Mouse (Mus musculus): ENCODE data around the gene Cables2.
"Not testable (repeated sequence)": the region's sequence is repeated elsewhere in the genome, so short reads cannot be mapped to it uniquely, and the experiment has no call there.

The Cables2 gene

GRCm38 (mm10) chr2:180277773-180278320 lies 4.6 kb upstream of the Cables2 start:
- DNase-seq (ENCODE audit: low read depth), result no peak

GRCm38 (mm10) chr2:180276851-180277259 lies 3.6 kb upstream of the Cables2 start:
- DNase-seq (ENCODE audit: low read depth), result peak; percentile 87

DNA sequence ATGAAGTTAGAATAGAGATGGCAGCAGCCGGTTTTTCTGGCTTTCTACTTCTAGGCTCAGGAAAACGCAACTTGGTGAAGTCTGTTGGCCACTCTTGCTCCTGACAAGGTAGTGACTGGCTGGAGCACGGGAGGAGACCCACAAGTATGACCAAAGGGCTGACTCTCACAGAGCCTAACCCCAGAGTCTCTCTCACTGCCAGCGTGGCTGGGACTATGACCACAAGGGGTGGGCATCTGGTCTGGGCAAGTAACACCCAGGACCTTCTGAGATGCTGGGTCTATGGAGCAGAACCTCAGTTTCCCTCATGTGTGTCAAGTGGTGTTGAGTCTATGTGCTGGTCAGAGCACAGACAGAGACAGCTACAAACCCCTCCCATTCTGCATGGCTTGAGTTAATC lies 3.1 kb upstream of the Cables2 start:
- no peak for DNase-seq (ENCODE audit: low read depth)

DNA sequence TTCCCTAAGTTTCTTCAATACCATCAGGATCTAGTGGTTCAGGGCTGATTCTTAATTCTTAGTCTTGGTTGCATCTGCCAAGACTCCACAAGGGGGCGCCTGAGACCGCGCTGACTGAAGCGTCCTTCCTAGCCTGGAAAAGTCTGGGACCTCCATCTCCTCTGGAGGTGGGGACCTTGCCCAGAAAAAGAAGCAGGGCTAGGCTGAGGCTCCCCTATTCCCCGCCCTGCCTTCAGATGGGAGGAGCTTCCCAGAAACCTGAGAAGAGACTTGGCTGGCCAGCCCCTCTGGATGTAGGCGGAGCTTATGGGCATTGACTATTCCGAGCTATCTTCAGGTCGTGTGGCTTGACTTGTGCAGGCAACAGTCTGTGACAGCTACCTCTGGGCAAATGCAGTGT lies 2.5 kb upstream of the Cables2 start:
- DNase-seq (ENCODE audit: low read depth), result peak; percentile 90

- DNase-seq (ENCODE audit: low read depth), result no peak
Measured at GRCm38 (mm10) chr2:180274523-180274922, 1.2 kb upstream of the Cables2 start.

GRCm38 (mm10) chr2:180272884-180273321 lies 393 bp downstream of the Cables2 start:
- DNase-seq (ENCODE audit: low read depth), result no peak

DNA sequence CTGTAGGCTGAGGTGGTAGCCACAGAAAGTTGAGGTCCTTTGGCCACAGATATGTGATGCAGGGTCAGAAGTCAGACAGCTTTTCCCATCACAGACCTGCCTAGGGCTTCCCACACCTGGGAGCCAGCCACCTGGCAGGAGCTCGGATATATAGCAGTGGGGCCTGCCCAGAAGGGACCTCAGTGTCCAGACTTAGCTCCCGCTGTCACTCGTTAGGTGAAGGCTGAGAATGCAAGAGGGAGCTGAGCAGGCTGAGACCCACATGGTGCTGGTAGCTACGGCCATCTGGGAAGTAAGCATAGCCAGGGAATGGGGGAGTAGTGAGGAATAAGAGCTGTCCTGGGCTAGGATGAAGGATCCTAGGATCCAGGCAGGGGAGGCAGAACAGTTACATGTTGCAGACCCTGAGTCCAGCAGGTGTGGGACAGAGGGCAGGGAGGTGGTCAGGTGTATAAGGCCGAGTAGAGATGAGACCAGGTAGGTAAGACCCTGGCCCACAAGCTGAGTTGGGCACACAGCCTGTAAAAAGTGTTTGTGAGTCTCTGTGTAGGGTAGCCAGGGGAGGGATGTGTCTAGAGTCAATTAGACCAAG lies 1.4 kb downstream of the Cables2 start:
- DNase-seq (ENCODE audit: low read depth), result no peak

- DNase-seq (ENCODE audit: low read depth), result no peak
Measured at GRCm38 (mm10) chr2:180270537-180271255, 2.6 kb downstream of the Cables2 start.

GRCm38 (mm10) chr2:180269329-180269728 lies 4.0 kb downstream of the Cables2 start:
- no peak for DNase-seq (ENCODE audit: low read depth)

GRCm38 (mm10) chr2:180267955-180268354 lies 5.3 kb downstream of the Cables2 start:
- no peak for DNase-seq (ENCODE audit: low read depth)

GRCm38 (mm10) chr2:180262891-180263290 lies 10.4 kb downstream of the Cables2 start:
- DNase-seq (ENCODE audit: low read depth), result no peak

DNA sequence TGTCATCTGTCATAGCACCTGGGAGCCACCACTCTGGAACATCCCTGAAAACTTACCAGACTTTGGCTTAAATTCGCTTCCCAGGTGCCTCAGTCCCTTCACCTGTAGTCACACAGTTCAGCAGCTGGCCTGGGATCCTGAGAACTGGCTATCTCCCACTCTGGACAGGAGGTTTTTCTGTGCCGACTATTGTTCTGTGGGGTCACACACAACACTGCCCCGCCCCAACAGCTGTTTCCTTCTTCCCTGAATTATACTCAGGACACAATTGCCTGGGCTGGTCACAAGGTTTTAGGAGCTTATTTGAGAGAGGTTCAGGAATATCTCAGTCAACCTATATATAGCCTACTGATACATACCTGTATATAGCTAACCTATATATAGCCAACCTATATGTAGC lies 10.9 kb downstream of the Cables2 start:
- no peak for DNase-seq (ENCODE audit: low read depth)

DNA sequence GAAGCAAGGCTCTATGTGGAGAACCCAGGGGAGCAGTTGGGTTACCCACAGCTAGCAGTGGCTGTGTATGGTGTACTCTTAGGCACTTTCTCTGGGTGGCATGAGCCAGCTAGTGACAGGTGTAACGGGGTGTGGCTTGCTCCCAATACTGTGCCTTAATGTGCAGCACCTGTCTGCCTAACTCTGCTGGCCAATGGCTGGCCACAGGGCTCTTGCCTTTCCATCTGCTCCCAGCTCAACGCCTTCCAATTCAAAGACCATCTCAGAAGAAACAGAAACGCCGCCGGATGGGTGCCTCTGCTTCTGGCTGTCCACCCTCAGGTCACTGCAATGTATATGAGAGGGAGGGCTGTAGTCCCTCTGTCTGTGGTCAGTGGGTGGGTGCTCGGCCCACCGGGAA lies 11.4 kb downstream of the Cables2 start:
- DNase-seq (ENCODE audit: low read depth), result no peak

DNA sequence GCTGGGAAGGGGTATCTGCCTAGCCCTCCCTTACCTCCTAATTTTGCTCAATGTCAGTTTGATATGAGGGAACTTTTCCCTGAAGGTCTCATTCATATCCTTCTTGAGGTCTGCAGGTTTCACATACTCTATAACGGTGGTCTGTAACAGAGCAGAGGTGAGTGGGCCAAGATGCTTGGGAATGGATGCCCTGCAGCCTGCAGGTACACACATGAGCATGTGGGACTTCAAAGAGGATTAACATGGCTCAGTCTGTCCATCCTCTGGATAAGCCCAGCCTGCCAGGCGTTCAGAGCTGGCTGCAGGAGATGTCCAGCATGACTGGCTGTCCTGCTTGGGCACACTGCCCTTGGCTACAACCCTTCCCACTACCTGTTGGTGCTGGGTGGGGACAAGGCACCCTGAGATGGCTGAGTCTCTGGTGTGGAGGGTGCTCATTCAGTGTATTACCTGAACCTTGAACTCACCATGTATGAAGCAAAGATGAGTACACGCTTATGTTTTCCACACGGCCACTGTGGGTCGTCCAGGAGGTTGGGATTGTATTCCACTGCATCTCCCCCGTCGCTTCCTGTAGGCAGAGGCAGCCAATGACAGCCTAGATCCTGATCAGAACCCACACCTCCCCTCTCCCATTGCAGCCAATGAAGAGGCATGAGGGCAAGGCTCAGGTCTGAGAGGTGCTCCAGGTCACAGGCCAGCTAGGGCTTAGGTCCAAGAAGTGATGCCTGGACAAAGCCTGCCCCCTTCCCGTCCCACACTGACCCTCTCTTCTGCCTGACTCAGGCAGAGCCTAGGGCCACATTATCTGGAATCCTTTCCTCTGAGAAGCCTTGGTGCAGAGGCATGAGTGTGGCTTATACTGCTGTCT lies 12.5 kb downstream of the Cables2 start:
- DNase-seq (ENCODE audit: low read depth), result no peak

GRCm38 (mm10) chr2:180259826-180260609 lies 13.3 kb downstream of the Cables2 start:
- DNase-seq (ENCODE audit: low read depth), result not testable (repeated sequence)

DNA sequence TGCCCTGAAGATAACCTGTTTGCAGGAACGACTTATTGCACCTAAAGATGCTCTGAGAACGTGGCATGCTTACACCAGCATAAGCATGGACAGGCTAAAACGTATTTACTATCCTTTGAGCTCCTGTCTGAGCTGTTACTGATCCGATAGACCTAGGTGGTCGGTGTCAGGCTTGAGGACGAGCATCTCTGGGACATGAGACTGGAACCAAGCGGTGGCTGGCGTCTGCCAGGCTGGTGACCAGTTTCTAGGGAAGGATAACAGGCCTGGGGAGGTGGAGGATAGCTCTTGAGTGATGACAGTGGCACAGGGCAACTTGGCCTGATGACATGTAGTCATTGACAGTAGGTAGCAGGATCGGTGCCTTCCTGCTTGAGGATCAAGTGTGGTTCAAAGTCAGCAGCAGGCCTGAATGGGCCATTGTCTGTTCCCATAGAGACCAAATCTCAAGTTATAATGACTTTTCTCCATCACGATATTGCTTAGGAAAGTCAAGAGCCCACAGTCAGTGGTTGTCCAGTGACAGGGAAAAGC lies 14.3 kb downstream of the Cables2 start:
- peak; percentile 5 for DNase-seq (ENCODE audit: low read depth)

DNA sequence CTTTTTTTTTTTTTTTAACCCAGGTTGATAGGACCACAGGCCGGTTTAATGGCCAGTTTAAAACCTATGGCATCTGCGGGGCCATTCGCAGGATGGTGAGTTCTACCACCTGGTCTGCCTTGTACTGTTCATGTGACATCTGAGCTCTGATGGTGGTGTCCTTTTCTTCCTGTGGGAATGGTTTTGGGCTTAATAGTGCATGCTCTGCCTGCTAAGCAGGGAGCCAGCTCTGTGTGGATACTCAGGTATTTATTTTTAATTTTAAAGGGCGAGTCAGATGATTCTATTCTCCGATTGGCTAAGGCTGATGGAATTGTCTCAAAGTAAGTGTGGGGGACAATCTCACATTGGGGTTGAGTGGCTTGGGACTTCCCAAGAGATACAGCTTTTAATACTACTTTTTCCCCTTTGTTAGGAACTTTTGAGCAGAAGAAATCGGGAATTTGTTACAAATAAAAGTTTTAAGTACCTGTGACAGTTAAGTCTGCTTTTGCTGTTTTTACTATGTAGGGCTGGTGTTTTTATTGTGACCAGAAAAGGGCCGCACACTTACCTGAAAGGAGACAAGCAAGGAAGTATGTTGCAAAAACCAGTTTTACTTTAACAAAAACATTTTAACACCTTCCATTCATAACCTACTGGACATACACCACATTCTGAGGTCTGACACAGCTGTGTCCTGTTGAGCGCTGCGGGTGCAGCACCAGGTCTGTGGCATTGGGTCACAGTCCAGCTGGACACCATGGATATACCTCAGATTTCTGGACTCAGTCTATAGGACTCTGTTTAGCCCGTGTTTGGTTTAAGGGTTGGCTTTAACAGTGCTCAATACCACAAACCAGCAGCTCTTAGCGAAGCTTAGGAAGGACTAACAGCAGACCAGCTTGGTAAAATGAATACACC lies 15.1 kb downstream of the Cables2 start:
- no peak for DNase-seq (ENCODE audit: low read depth)

DNA sequence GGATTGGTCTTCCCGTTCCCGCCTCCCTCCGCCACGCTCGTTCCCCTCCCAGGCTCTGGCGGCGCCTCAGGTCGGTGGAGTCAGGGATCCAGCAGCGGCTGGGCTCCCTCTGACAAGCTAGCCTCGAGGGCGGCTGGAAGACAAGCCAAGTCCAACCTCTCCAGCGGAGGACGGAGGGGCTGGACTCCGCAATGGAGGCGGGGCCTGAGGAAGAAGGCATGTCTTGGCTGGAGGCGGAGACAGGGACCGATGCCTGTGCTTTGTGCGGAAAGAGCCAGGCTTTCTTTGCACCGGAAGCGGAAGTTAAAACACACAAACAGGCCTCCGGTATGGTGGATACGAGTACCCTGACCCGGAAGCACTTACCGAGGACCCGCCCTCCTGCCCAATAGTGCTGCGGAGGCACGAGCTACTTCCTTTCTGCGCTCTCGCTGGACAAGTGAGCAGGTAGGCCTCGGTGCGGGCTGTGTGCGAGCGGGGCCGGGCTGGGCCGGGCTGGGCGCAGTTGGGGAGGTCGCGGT lies 16.2 kb downstream of the Cables2 start, which contains the start of gene Rps21:
Gene Rps21, plus strand, starts transcription at position 377 of the 521 bp plus-strand sequence.
- DNase-seq (ENCODE audit: low read depth), result peak; percentile 98

DNA sequence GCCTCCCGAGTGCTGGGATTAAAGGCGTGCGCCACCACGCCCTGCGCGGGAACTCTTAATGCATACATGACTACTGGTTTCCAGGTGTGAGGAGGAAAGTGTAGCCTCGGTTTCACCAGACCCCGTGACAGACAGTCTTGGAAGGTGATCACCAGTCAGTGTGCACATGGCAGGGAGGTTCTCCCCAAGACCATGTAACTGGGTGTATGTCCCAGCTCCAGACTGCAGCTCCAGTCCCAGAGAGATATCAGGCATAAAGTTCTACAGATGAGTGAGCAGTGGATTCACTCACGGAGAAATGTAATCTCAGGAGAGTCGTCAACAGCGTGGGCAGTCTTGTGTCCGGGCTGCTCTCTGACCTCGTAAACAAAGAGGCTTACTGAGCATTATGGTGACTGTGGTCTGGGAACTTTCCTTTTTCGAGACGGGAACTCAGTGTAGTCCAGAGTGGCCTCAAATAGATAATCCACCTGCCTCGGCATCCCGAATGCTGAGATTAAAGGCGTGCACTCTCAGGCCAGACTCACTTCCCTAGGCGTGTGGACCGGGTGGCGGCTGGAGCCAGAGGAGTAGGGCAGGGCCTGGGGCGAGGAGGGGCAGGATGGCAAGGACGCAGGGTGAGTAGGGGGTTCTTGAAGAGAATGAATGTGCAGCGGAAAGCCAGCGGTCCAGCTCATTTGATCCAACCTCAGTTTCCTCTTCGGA lies 16.8 kb downstream of the Cables2 start:
- DNase-seq (ENCODE audit: low read depth), result no peak
